Mouse (Mus musculus) lung, embryonic 14.5 days (tissue): ENCODE results near the gene Map3k20. TPM values are rescaled to one million over a fixed set of nuclear protein-coding genes. Genes with fewer than 3 reads are reported as not detected.

Experiments
- ATAC-seq: fragments of 200-750 bp; cut with Nextera tagmentation; 2 replicates; pipeline ENCODE4 v1.8.0; 2017; ENCODE audit warnings: mild to moderate bottlenecking, moderate TSS enrichment, moderate library complexity; ENCODE audit not compliant: insufficient read depth
- DNase-seq: peaks from one replicate; pipeline ENCODE4 v3.0.0-alpha.2; 2015
- H3K27ac ChIP-seq: fragments of 300-500 bp; sonication (generic); 2 replicates; pipeline ENCODE4 v1.5.1; 2014; ENCODE audit warnings: low read depth, mild to moderate bottlenecking, moderate library complexity
- H3K27me3 ChIP-seq: fragments of 300-500 bp; sonication (generic); 2 replicates; pipeline ENCODE4 v1.6.1; 2014; ENCODE audit warnings: low read length, control low read depth; ENCODE audit not compliant: insufficient read depth
- H3K36me3 ChIP-seq: fragments of 300-500 bp; sonication (generic); 2 replicates; pipeline ENCODE4 v1.6.1; 2014; ENCODE audit warnings: control low read depth; ENCODE audit not compliant: insufficient read depth
- H3K4me1 ChIP-seq: fragments of 300-500 bp; sonication (generic); 2 replicates; pipeline ENCODE4 v1.6.1; 2014; ENCODE audit warnings: antibody characterized with exemption, control low read depth; ENCODE audit not compliant: insufficient read depth
- H3K4me2 ChIP-seq: fragments of 300-500 bp; sonication (generic); 2 replicates; pipeline ENCODE4 v1.6.1; 2014; ENCODE audit warnings: mild to moderate bottlenecking
- H3K4me3 ChIP-seq: fragments of 300-500 bp; sonication (generic); 2 replicates; pipeline ENCODE4 v1.5.1; 2014; ENCODE audit warnings: low read depth, low read length
- H3K9ac ChIP-seq: fragments of 300-500 bp; sonication (generic); 2 replicates; pipeline ENCODE4 v1.6.1; 2014
- H3K9me3 ChIP-seq: fragments of 300-500 bp; sonication (generic); 2 replicates; pipeline ENCODE4 v1.6.1; 2016; ENCODE audit warnings: low read depth, low read length, control low read depth
- CTCF ChIP-seq: IDR thresholded peaks from 2 replicates; pipeline ENCODE4 v1.5.1; 2016; ENCODE audit warnings: antibody characterized with exemption, low read depth
- WGBS: fragments of 180-500 bp; shearing (Covaris S2); extraction: QIAGEN DNeasy Blood & Tissue Kit; methylation state at CpG from one replicate; pipeline ENCODE4 v1.1.7; 2014; 5-methylcytosine and 5-hydroxymethylcytosine counted together
- polyA plus RNA-seq: library from polyadenylated mRNA; unstranded; fragments of >200 nt; fragmentation: Nextera tagmentation; extraction: Ambion mirVana; gene quantifications from 2 replicates; pipeline ENCODE4 v1.2.1, GENCODE M21; 2014

Map3k20 gene
- polyA plus RNA-seq, 1 experiment from 2014 or later: 36.4 TPM

- Histone ChIP-seq H3K4me3 (no peak overlapping the region), H3K27me3 (no peaks in the 10 kb centered on the region), H3K36me3 (no peaks in the 10 kb centered on the region), H3K4me2 (no peak overlapping the region), H3K9me3 (no peaks in the 10 kb centered on the region), H3K9ac (no peak overlapping the region), H3K4me1 (no peaks in the 10 kb centered on the region), H3K27ac (no peak overlapping the region)
- no peak for DNase-seq
- TF ChIP-seq CTCF: no peak
- 54% methylated on average over 7 of the region's 7 CpGs for WGBS
- no peak for ATAC-seq
These were observed 179.1 kb downstream of the Map3k20 start for GRCm38 (mm10) chr2:72464376-72465014.

DNA sequence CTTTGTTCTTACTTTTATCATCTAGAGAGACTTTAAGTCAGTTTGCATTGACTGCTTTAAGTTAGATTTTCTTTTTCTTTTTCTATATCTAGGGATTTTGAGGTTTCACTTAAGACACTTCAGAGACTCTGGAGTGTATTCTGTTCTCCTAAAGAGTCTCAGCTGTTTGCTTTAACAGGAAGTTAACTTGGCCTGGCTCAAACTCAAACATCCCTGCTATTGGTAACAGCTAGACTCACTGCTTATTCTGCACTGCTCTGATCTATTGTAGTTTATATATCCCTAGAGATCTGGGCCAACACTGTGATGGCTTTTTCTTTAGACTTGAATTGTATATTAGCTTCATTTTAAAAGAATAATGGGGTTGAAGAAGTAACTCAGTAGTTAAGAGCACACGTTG lies 182.2 kb downstream of the Map3k20 start:
- no peaks in the 10 kb centered on the region for H3K27me3 ChIP-seq
- no peaks in the 10 kb centered on the region for H3K4me1 ChIP-seq
- peak; percentile 51 for DNase-seq
- no peak for ATAC-seq
- no peak overlapping the region for H3K9ac ChIP-seq
- H3K4me3 ChIP-seq: no peak overlapping the region
- no peak for TF ChIP-seq CTCF
- H3K9me3 ChIP-seq: no peaks in the 10 kb centered on the region
- 68% methylated on average over 1 of the region's 1 CpGs for WGBS
- no peak overlapping the region for H3K27ac ChIP-seq
- no peak overlapping the region for H3K4me2 ChIP-seq
- no peaks in the 10 kb centered on the region for H3K36me3 ChIP-seq

DNA sequence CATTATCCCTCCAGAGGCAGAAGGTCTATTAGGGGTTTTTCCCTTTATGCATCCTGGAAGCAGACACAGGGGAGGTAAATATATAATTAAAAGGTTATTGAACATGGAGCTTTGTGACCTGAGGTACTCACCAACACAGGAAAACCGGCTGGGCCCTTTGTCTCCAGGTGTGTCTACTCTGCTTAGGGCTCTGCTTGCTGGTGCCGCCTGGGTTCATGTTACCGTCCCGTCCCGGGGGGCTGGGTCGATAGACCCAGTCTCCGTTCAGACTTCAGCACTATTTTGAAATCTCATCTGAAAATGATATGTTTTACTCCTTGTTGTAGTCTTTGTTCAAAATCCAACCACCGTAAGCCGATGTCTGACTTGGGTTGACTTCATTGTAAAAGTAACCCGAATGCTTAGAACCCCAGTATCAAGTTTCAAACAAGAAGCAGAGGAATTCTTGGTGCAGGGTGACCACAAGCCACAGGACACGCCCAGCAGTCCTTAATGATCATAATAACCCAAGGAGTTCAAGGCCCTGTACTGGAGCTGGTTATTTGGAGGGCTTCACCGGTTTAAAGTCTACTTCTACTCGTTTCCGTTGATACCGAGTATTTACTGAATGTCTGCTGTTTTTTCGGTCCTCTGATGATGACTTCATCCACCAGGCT lies 186.1 kb downstream of the Map3k20 start:
- Histone ChIP-seq H3K36me3 (no peaks in the 10 kb centered on the region), H3K4me2 (no peak overlapping the region), H3K9ac (no peak overlapping the region), H3K27me3 (no peaks in the 10 kb centered on the region), H3K4me3 (no peak overlapping the region), H3K4me1 (no peaks in the 10 kb centered on the region), H3K9me3 (no peaks in the 10 kb centered on the region), H3K27ac (no peak overlapping the region)
- ATAC-seq (no peak), DNase-seq (no peak)
- WGBS: 54% methylated on average over 16 of the region's 16 CpGs
- no peak for TF ChIP-seq CTCF

GRCm38 (mm10) chr2:72474531-72475287 lies 189.3 kb downstream of the Map3k20 start:
- peaks cover 12% of the 10 kb centered on the region for H3K4me1 ChIP-seq
- H3K27ac ChIP-seq: no peak overlapping the region
- 49% methylated on average over 7 of the region's 7 CpGs for WGBS
- TF ChIP-seq CTCF: no peak
- H3K9me3 ChIP-seq: no peaks in the 10 kb centered on the region
- peak overlapping the region; percentile 73 for H3K4me2 ChIP-seq
- peaks cover 8% of the 10 kb centered on the region; the same call in 1 of the 2 replicates for H3K36me3 ChIP-seq
- H3K9ac ChIP-seq: no peak overlapping the region
- peak; percentile 60 for DNase-seq
- no peaks in the 10 kb centered on the region for H3K27me3 ChIP-seq
- no peak overlapping the region; the same call in 1 of the 2 replicates for H3K4me3 ChIP-seq
- ATAC-seq: no peak

- H3K27me3 ChIP-seq: no peaks in the 10 kb centered on the region
These were observed 190.0 kb downstream of the Map3k20 start for GRCm38 (mm10) chr2:72475423-72475796.

GRCm38 (mm10) chr2:72475797-72476485 lies 190.5 kb downstream of the Map3k20 start, which contains the start of gene Cdca7:
Gene Cdca7, plus strand, starts transcription at chr2:72476159.
- peak; percentile 89 for ATAC-seq

More at GRCm38 (mm10) chr2:72475423-72475796, 190.0 kb downstream of the Map3k20 start:
- under 1% methylated on average over 7 of the region's 7 CpGs for WGBS
- peak overlapping the region; percentile 90 for H3K27ac ChIP-seq
- H3K9ac ChIP-seq: peak overlapping the region; percentile 91
- no peak for TF ChIP-seq CTCF
- H3K4me1 ChIP-seq: peaks cover 12% of the 10 kb centered on the region
- DNase-seq (no peak), ATAC-seq (no peak)
- peak overlapping the region; percentile 73 for H3K4me2 ChIP-seq
- H3K4me3 ChIP-seq: peak overlapping the region; percentile 83
- peaks cover 15% of the 10 kb centered on the region for H3K36me3 ChIP-seq
- no peaks in the 10 kb centered on the region for H3K9me3 ChIP-seq

More at GRCm38 (mm10) chr2:72475797-72476485, 190.5 kb downstream of the Map3k20 start, which contains the start of gene Cdca7:
- peak within 1 kb of the TSS; percentile 90 for H3K27ac ChIP-seq
- H3K4me3 ChIP-seq: peak within 1 kb of the TSS; percentile 83
- WGBS: under 1% methylated on average over 58 of the region's 58 CpGs
- H3K27me3 ChIP-seq: no peaks in the 10 kb centered on the region
- DNase-seq: peak; percentile 90
- no peaks in the 10 kb centered on the region for H3K9me3 ChIP-seq
- no peak for TF ChIP-seq CTCF
- peaks cover 20% of the 10 kb centered on the region for H3K36me3 ChIP-seq
- peak within 1 kb of the TSS; percentile 73 for H3K4me2 ChIP-seq
- peaks cover 12% of the 10 kb centered on the region for H3K4me1 ChIP-seq
- peak within 1 kb of the TSS; percentile 91 for H3K9ac ChIP-seq
